Mouse (Mus musculus): ENCODE measurements around the gene Dpagt1.
"Not testable (repeated sequence)": the region's sequence is repeated elsewhere in the genome, so short reads cannot be mapped to it uniquely, and the experiment has no call there.

The Dpagt1 gene

DNA sequence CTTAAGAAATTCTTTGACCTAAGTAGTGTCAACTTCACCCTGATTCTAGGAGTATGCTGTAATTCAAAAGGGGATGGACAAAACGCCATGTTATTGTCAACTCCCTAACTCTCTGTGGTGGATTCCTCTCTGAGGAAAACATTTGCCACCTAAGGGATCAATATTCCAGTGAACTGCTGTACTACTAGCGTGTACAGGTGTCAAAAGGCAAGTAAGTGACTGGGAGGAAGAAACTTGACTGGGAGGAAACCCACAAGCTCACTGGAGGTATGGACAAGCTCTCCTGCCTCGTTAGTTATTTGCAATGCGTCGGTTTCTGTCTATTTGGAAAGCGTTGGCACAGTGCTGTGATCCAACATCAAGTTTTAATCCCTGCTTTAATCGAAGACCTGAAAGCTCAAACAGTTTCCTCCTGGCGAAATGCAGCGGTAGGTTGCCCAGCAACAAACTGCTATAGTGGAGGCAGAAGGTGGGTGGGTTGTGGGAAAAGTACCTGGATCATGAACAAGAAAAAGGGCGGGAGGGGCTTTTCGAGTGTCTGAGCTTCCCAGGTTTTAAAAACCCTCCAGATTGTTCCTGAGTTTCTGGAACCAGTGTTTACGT is at the start of gene Dpagt1:
Dpagt1 (plus strand) TSS at position 252 of the 603 bp plus-strand sequence.
- DNase-seq, result no peak

DNA sequence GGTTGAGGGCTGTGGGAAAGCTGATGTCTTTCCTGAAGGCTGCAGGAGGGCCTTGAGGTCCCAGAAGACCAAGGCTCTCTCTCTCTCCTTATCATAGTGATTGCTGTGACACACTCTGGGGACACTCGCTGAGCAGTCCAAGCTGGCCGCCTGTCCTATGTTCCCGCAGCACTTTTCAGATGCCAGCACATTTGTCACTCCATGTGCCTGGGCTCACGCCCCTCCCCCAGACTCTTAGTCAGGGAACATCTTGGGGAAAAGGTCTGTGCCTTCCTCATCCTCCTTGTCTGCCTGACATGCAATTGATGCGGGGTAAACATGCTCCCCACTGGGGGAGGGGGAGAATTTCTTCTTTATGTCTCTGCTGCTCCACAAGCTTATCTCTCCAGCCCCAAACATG is 42.6 kb upstream of the Dpagt1 start:
- no peak for DNase-seq

DNA sequence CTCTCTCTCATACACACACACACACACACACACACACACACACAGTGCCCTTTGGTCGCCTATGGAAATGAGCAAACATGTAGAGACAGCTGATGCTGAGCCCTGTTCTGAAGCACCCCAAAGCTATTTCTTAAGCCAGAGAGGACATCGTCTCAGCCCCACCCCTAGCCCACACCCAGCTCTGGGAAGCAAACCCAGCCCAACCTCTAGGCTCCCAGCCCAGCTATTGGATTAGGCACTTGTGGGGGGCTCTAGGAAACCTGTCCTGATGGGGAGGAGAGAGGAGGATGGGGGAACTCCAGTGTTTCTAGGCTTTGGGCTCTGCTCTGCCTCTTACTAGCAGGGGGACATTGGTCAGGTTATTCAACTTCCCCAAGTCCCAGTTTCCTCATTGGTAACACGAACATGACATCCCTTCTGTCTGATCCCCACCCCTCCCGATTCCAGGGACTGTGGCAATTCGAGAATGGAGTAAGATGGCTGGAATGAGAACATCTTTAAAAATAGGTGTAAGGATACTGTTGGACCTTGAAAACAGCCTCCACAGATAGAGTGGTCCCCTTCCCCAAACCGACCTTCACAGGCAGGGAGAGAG is 39.5 kb upstream of the Dpagt1 start:
- no peak for DNase-seq

DNA sequence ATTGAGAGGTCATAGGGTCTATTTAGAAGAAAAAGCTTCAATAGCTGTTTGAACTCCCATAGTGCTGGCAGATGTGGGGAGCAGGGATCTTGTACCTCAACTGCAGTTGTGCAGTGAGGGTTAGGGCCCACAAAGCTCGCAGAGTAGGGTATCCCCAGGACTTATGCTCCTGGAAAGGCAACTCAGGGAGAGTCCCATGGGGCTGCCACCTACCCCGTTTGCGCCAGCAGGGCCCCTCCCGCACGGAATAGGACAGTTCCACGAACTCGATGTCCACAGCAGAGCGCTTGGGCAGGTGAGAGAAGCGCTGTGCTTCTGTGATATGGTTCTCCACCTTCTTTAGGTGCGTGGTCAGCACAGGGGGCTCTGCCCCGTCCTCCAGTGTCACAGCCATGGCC is 38.8 kb upstream of the Dpagt1 start:
- DNase-seq, result no peak

DNA sequence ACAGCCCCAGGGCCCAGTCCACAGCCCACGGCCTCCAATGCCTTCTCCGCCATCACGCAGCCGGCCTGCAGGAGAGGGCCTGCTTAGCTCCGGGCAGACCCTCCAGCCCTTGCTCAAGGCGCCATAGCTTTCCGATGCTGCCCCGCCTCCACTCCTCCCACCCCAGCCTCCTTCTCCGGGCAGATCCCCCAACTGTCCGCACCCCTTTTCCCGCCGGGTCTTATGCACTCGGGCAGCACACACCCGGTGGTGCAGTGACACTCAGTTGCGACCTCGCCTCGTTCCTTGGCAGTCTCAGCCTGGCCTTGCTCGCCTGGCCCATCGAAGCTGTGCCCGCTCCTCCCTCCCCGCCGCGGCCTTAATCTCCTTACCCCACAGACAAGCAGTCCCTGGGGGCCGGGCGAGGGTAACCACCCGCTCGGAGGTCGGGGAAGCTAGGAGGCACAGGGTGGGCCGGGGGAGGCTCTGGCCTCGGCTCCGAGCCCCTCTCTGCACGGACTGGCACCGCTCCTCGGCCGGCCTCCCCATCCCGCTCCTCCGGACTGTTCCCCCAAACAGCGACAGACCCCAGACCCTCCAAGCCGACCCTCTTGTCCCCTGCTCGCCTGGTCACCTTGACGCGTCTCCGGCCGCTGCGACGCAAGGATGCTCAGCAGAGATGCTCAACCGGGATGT is 38.3 kb upstream of the Dpagt1 start:
- peak; percentile 79 for DNase-seq

DNA sequence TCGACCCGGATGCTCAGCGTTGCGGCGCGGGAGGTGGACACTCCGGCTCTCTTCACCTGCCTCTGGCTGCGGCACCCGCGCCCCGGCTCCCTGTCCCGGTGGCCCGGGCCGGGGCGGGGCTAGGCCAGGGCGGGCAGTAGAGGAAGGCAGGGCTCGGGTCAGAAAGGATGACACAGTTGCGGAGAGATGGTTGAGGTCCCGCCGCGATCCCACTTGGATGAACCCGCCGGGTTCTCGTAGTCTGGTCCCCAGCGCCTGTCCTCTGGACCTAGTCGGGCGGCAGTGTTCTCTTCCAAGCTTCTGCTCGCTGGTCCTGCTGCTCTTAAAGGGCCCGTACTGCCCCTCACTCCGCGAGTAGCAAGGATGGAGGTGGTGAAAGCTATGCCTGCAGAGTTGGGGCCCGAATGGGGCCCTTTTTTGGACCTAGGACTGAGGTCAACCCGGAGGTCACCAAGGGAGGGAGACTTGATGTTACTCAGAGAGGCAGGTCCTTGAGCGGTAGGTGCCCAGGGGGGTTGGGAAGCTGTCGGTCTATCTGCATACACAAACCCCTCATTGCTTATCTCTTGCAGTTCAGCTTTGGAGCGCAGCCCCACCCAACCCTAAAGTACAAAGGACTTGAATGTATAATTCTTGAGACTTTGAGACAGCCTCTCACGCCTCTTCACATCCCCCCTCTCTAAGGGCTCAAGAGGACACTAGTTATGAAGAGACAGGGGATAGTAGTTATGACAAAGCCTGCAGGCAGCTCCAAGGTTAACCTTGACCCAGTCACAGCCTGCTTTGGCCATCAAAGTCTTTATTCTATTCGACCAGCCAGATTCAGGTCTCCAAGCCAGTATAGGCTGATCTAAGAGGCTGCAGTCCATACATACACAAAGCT is 37.5 kb upstream of the Dpagt1 start, which contains the start of gene Abcg4:
Abcg4 (minus strand) TSS at position 540 of the 883 bp plus-strand sequence.
- DNase-seq, result peak; percentile 69

DNA sequence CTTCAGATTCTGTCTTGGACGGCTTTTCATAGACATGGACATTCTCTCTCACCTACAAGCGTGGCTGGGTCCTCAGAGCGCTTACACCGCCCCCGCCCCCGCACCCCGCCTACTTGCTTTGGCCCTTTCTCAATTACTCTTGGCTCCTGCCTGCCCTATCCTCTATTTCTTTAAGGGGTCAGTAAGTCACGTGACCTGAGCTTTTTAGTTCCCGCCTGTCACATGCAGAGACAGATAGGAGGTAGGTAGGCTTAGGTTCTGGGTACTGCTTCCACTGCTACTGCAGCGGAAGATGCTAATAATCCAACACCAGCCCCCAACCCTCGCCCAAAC is 36.9 kb upstream of the Dpagt1 start:
- DNase-seq, result peak; percentile 49

DNA sequence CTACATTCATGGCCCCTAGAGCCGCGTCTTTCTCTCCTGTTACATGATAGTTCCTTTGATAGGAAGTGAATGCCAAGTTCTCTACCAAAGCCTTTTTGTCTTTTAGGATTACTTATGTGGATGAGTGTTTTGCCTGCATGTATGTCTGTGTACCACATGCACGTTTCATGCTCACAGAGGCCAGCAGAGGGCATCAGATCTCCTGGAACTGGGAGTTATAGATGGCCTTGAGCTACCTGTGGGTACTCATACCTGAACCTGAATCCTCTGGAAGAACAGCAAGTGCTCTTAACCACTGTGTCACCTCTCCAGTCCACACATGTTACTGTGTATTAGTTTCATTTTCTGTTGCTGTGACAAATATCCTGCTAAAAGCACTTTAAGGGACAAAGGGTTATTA is 33.3 kb upstream of the Dpagt1 start:
- DNase-seq, result peak; percentile 67

DNA sequence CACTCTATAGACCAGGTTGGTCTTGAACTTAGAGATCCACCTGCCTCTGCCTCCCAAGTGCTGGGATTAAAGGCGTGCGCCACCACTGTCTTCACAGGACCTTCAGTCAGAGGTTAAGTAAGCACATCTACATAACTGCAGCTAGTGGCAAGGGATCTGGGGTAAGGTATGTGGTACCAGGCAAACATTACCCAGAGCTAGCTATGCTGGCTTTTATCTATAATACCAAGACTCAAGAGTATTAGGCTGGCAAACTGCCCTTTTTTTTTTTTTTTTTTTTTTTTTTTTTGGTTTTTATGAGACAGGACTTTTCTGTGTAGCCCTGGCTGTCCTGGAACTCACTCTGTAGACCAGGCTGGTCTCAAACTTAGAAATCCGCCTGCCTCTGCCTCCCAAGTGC is 25.8 kb upstream of the Dpagt1 start:
- not testable (repeated sequence) for DNase-seq

DNA sequence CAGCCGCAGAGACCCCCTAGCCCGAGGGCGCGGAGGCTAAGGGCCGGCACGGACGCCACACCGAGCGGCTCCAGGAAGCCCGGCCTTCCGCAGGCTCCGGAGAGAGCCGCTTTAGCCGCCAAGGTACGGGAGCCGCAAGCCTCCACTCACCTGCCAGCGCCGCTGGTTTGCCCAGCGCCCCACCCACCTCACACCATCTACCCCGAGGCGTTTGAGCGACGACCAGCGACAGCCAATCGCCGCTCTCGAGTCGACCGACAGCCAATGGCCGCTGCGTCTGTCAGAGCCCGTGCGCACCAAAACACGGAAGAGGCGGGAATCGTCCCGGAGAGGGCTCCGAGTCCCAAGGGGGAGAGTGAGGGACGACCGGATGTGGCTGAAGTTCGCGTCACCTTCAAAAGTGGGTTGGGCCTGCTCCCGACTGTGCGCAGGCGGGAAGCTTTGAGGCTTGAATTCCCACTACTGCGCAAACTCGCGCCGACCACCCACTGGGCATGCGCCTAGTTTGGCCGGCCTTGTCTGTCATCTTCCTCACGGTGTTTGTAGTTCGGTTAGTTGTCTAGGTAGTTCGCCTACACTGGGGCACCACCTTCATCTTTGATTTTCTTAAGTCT is 20.2 kb upstream of the Dpagt1 start, which contains the start of gene Hinfp:
Hinfp (minus strand) TSS at position 206 of the 614 bp plus-strand sequence.
- DNase-seq, result peak; percentile 100

DNA sequence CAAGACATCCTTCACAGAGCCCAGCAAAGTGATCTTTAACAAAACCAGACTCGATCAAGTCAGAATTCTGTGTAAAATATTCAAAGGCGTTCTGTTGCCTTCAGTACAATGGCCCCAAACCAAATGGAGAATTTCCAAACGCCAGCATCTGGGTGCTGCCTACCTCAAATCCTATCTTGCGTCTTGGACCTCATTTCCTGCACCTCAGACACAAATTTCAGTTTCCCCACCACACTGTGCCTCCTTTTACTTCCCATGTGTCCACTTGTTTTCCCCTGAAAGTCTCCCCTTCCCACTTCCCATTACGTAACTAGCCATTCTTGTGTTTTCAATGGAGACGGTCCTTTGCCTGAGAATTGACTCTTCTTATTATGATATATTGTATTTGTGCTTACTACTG is 19.3 kb upstream of the Dpagt1 start:
- no peak for DNase-seq

DNA sequence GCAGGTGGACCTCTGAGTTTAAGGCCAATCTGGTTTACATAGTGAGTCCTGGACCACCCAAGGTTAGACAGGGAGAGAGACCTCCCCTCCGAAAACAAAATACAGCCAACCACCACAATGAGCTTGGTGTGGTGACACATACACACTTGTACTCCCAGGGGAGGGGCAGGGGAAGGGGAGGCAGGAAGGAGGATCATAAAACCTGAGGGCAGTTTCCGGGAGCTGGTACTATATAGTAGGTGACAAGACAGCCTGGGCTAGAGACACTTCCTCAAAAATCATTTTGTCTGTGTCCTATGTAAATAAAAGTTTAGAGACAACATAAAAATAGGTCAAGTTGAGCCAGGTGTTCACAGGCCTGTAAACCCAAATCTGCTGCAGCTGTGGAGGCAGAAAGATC is 18.6 kb upstream of the Dpagt1 start:
- no peak for DNase-seq

DNA sequence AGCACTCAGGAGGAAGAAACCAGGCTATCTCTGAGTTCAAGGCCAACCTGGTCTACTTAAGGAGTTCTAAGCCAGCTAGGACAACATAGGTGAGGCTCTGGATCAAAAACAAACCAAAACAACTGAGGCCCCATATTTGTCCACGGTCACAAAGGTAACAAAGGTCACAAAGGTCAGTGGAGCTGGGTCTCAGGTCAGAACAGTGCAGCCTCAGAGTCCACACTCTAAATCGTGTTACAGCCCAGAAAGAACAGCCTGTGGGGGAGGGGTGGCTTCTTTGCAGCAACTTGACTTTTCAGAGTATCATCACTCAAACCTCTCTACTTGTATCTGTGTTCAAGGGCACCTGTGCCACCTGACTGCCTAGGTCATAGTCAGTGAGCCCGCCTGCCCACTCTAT is 16.1 kb upstream of the Dpagt1 start:
- no peak for DNase-seq

DNA sequence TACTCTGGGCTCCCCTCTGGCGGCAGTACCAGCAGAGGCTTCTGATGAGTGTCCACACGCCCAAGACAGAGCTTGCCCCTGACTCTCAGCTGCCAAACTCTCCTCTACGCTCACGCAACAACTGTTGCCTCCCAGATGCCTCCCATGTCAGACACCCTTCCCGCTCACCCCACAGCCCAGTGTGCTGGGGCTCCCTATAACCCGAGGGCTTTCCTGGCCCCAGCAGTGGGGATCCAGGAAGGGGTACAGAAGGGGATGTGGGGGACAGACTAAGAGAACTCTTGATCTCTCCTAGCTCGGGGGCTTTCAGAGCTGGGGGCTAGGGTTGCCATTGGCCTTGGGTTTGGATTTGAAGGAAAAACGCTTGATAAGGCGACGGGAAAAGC is 15.1 kb upstream of the Dpagt1 start:
- DNase-seq, result no peak

DNA sequence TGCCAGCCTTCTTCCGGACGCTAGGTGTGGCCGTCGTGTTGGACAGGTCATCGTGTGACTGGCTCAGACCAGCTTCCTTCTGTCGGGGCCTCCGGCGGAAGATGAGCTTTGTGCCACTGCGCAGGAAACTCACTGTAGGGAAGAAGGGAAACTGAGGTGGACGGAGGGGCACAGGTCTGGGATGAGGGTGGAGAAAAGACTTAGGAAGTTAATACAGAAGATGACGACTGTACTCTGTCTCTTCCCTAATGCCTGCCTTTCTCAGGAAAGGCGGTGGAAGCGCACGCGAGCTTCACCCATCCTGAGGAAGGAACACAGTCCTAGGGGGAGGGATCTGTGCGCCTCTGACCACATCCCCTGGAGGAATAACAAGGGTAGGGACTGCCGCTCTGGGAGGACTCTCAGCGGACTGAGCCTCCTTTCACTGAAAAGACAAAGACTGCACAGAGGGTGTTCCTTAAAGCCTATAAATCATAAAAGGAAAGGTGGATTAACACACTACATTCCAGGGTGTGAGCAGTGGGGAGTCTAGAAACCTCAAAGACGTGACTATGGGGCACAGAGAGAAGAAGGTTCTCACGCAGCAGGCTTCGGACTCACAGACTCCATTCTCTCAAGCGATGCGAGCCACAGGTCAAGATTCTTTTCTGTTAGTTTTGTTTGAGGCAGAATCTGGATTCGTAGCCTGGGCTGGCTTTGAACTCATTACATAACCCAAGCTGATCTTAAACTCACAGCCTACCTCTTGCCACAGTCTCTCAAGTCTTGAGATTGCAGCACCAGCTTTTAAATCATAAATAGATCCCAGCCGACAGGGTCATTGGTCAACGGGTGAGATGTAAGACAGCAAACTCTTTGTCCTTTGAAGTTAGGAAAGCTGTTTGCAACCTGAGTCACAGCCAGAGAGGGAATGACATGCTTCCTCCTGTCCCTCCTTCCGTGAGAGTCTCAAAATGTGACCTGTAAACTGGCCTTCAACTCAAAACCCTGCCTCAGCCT is 14.4 kb upstream of the Dpagt1 start:
- DNase-seq, result no peak

DNA sequence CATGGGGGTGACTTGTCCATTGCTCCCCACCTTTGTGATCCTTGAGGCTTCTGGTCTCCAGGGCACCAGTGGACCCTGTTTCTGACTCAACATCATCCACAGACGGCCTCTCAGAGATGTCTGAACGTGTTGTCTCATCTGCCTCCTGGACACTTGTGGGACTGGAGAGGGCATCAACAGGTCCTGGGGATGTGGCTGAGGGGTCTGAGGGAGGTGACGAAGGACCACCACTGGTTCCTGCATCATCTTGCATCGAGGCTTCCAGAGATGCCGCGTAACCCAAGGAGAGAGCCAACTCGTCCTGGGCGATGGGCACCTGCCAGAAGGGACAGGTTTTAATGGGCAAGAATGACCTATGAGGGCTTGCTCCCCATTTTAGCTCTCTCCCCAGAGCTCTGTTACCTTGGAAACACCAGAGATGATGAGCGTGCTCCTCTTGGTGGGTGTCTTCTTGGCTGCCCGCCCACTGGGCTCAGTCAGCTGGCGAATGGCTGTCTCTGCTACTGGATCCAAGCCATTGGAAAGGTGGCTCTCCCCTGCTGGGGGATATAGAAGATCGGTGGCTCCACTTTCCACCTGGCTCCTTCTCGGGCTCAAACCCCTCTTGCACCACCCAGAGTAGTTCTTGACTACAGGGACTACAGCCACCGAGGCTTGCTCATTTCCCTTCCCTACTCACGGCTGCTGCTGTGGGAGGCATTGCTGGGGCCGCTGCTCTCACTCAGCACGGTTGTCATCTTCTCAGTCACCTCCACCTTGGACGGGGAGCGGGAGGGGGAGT is 12.2 kb upstream of the Dpagt1 start:
- DNase-seq, result no peak

DNA sequence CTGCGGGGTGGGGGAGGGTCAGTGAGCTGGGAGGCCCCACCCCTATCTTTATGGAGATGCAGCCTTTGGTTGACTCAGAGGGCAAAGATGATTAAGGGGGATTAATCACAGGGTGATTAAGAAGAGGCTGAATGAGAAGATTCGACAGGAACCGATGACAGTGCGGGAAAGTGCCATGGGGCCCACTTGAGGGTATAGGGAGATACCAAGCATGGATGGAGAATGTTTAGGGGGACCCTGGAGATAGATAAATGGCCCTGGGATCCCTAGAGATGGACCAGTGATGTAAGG is 11.6 kb upstream of the Dpagt1 start:
- peak; percentile 74 for DNase-seq

DNA sequence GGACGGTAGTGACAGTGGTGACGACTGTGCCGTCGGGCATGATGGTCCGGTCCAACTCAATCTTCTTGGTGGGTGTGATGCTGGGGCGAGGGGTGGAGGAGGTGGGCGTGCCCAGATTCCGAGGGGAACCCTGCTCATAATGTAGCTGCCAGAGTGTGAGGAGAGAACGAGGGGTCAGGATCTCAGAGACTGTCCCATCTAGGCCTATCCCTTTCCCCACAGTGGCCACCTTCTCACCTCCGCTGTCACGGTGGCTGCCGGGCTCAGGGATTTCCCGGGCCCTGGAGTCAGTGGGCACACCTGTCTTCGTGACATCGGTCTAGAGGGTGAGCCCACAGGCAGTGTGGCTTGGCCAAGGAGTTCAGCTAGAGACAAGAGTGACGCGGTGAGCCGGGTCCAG is 10.9 kb upstream of the Dpagt1 start:
- DNase-seq, result no peak

DNA sequence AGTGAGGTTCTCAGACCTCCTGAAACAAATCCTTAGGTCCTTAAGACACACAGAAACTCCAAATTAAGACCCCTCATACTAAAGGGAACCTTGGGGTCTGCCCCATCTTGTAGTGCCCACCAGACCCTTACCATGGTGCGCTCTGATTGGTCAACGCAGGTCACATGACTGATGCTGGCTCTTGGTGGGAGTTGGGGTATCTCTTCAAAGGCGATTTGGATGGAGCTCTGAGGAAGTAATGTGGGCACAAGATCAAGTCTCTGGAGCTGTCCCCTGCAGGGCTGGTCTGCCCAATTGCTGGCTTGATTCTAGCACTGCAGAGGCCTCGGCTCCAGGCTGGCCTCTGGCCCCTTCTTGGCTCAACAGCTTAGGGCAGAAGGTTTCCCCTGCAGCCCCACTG is 8.4 kb upstream of the Dpagt1 start:
- DNase-seq, result no peak

DNA sequence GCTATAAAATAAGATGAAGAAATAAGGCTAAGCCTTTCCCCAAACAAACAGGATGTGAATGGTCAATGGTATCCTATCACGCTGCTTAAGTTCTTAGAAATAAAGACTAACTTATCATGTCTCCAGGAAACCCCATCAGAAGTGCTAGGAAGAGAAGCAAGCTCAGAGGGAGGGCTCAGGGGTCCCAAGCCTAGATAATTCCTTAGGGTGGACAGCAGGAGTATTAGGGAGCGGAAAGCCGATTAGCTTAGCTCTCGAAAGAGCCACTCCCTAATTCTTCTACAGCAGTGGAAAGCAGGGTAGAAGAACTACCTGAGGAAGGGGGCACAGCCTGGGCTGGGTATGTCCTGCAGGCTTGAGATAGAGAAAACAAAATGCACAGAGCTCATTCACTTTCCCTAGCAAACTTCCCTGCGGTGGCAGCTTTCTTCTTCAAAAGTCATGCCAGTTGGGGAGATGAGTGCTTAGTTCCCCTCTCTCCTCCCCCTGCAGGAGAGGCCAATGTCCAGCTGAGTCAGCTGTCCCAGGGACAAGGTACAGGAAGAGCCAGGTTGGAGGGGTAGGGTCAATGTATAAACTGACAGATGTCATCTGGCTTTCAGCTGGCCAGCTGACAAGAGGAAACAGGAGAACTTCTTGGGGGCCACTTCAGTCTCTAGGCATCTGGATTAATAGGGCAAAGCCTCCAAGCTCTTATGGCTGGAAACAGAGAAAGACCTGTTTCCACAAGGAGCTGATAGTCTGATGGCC is 7.6 kb upstream of the Dpagt1 start:
- DNase-seq, result peak; percentile 69

DNA sequence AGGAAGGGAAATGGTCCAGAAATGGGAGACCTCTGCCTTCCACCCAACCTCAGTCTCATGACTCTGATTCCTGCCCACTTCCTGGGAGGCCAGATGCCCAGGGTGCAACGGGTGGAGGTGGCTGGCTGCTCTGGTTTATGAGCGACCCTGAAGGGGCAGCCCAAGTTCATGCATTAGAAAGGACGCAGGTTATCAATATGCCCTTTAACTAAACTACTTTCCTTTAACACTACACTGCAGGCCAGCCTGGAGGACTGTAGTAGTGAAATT is 7.1 kb upstream of the Dpagt1 start:
- no peak for DNase-seq

All from retina, postnatal 1 day (tissue).